Mouse (Mus musculus): Measurements from ENCODE around the gene Fam213a. TPM values are rescaled to one million over a fixed set of nuclear protein-coding genes. Genes with fewer than 3 reads are reported as not detected.

The Fam213a gene
- polyA plus RNA-seq, 1 experiment, result 150 TPM

- no peak overlapping the region for H3K27ac ChIP-seq (ENCODE audit: insufficient read depth, low read length)
- no peaks in the 10 kb centered on the region for H3K27me3 ChIP-seq (ENCODE audit: control insufficient read depth, insufficient read depth, low read length)
- 94% methylated on average over 3 of the region's 3 CpGs for WGBS
- TF ChIP-seq POLR2A (IDR thresholded peaks at IDR 0.05; ENCODE audit: borderline replicate concordance, insufficient read depth, low read length) (no peak), CTCF (IDR thresholded peaks at IDR 0.05; ENCODE audit: borderline replicate concordance, insufficient read depth, low read depth, low read length) (no peak)
- DNase-seq, result no peak
- H3K4me3 ChIP-seq (replicated peaks; ENCODE audit: insufficient read depth, low read depth, low read length), result no peak overlapping the region
- H3K4me1 ChIP-seq (ENCODE audit: control insufficient read depth, insufficient read depth, low read length), result peaks cover 35% of the 10 kb centered on the region
Measured at GRCm38 (mm10) chr14:40952301-40952700, 61.3 kb downstream of the Fam213a start.

GRCm38 (mm10) chr14:40949730-40950614, 63.6 kb downstream of the Fam213a start:
- H3K4me1 ChIP-seq (ENCODE audit: control insufficient read depth, insufficient read depth, low read length), result peaks cover 20% of the 10 kb centered on the region; the same call in 1 of the 2 replicates
- 70% methylated on average over 7 of the region's 7 CpGs for WGBS
- H3K4me3 ChIP-seq (replicated peaks; ENCODE audit: insufficient read depth, low read depth, low read length), result no peak overlapping the region
- no peaks in the 10 kb centered on the region for H3K27me3 ChIP-seq (ENCODE audit: control insufficient read depth, insufficient read depth, low read length)
- no peak for TF ChIP-seq CTCF (IDR thresholded peaks at IDR 0.05; ENCODE audit: borderline replicate concordance, insufficient read depth, low read depth, low read length)
- TF ChIP-seq POLR2A (IDR thresholded peaks at IDR 0.05; ENCODE audit: borderline replicate concordance, insufficient read depth, low read length), result no peak
- no peak for DNase-seq
- no peak overlapping the region; the same call in 1 of the 2 replicates for H3K27ac ChIP-seq (ENCODE audit: insufficient read depth, low read length)

DNA sequence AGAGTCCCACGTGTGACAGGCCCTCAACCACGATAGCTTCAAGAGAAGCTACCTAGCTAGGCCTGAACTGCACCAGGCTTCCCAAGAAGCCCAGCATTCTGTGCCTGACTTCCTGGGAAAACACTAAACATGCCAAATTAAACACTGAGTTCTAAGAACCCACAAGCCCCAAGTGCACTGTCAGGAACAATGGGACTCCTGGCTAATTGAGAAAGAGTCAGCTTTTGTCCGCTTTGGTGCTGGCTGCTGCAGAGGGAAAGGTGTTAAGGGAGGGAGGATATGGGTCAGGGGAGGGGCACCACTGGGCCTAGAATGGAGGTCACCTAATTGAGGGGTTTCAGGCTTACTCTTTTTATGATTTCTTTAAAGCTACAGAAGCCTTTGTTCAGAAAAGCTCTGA, 64.5 kb downstream of the Fam213a start:
- DNase-seq, result no peak
- Histone ChIP-seq H3K4me3 (replicated peaks; ENCODE audit: insufficient read depth, low read depth, low read length) (no peak overlapping the region), H3K4me1 (ENCODE audit: control insufficient read depth, insufficient read depth, low read length) (peaks cover 20% of the 10 kb centered on the region; the same call in 1 of the 2 replicates), H3K27ac (ENCODE audit: insufficient read depth, low read length) (no peak overlapping the region), H3K27me3 (ENCODE audit: control insufficient read depth, insufficient read depth, low read length) (no peaks in the 10 kb centered on the region)
- TF ChIP-seq CTCF (IDR thresholded peaks at IDR 0.05; ENCODE audit: borderline replicate concordance, insufficient read depth, low read depth, low read length), result no peak
- no peak for TF ChIP-seq POLR2A (IDR thresholded peaks at IDR 0.05; ENCODE audit: borderline replicate concordance, insufficient read depth, low read length)
- 72% methylated on average over 3 of the region's 3 CpGs for WGBS

DNA sequence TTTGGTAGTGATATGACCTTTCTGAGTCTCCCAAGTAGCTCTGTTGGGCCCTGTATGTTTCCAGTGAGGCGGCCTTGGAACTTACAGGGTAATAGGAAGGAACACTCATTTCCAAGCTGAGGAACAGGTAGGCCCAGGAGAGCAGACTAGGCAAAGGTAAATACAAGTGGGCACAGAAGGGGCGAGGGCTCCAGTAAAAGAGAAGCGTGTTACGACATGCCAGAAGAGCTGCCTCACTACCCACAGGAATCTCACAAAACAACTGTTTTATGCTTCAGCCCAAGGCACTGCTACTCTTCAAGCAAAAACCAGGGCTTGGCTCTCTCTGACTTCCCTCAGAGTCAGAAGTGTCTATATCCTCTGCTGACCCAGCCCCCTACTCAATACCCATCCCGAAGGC, 65.1 kb downstream of the Fam213a start:
- TF ChIP-seq POLR2A (IDR thresholded peaks at IDR 0.05; ENCODE audit: borderline replicate concordance, insufficient read depth, low read length), result no peak
- no peak for TF ChIP-seq CTCF (IDR thresholded peaks at IDR 0.05; ENCODE audit: borderline replicate concordance, insufficient read depth, low read depth, low read length)
- Histone ChIP-seq H3K4me1 (ENCODE audit: control insufficient read depth, insufficient read depth, low read length) (peaks cover 20% of the 10 kb centered on the region; the same call in 1 of the 2 replicates), H3K27me3 (ENCODE audit: control insufficient read depth, insufficient read depth, low read length) (no peaks in the 10 kb centered on the region), H3K4me3 (replicated peaks; ENCODE audit: insufficient read depth, low read depth, low read length) (no peak overlapping the region), H3K27ac (ENCODE audit: insufficient read depth, low read length) (no peak overlapping the region)
- no peak for DNase-seq
- WGBS, result 93% methylated on average over 5 of the region's 5 CpGs

DNA sequence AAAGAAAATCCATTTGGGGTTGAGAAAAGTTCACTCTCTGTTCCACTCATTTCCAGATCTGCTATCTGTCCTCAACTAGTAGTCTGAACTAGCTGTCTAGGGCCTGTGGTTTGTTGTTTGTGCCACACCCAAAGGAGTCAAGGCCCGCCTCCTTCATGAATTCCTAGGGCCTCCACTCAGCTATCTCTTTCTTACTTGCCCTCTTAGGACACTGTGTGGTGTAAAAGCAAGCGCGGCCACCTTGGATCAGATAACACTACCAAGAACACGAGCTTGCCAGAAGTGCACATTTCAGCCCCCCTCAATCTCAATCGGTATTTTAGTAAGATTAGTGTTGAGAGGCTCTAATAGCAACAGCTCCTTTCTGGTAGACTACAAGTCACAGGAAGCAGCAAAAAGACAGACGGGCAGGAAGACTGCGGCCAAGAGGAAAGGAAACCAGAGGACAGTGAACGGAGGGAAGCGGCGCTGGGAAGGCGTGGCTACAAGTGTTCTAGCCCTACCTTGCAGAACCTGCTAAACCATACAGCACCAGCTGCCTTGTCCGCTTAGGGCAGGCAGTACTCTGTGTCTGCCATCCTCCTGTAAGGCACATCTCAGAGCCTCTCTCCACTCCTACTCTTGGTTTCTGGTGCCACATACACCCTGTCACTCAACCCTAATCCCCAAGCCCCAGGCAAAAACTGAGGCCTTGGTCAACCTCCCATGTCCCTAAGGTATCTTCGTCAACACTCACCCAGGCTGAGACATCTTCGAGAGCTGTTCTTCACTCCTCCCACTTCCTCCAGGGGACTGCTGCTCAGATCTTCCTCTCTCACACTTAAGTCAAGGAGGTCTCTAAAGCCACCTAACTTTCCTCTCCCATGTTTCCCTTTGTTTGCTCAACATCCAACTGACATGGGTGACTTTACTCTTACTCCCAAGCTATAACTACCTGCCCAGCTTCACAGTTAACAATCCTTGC, 65.9 kb downstream of the Fam213a start:
- H3K27ac ChIP-seq (ENCODE audit: insufficient read depth, low read length), result no peak overlapping the region
- TF ChIP-seq POLR2A (IDR thresholded peaks at IDR 0.05; ENCODE audit: borderline replicate concordance, insufficient read depth, low read length) (no peak), CTCF (IDR thresholded peaks at IDR 0.05; ENCODE audit: borderline replicate concordance, insufficient read depth, low read depth, low read length) (no peak)

DNA sequence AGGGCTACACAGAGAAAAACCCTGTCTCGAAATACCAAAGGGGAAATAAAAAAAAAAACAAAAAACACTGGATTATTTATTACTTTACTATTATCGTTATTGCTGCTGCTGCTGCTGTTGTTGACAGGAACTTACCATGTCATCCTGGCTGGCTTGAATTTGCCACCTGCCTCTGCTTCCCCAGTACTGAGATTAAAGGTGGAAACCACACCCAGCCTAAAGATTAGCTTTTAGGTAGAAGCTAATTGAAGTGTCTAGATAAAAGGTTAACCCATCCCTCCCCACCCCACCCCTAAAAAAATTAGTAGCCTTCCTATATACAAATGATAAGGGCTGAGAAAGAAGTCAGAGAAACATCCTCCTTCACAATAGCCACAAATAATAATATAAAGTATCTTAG, 69.8 kb downstream of the Fam213a start:
- no peak overlapping the region for H3K27ac ChIP-seq (ENCODE audit: insufficient read depth, low read length)
- 96% methylated on average over 2 of the region's 2 CpGs for WGBS
- peaks cover under 1% of the 10 kb centered on the region; the same call in 1 of the 2 replicates for H3K4me1 ChIP-seq (ENCODE audit: control insufficient read depth, insufficient read depth, low read length)

More for the DNA sequence above, 65.9 kb downstream of the Fam213a start:
- no peak for DNase-seq
- H3K4me3 ChIP-seq (replicated peaks; ENCODE audit: insufficient read depth, low read depth, low read length), result no peak overlapping the region
- no peaks in the 10 kb centered on the region for H3K27me3 ChIP-seq (ENCODE audit: control insufficient read depth, insufficient read depth, low read length)
- peaks cover 14% of the 10 kb centered on the region; the same call in 1 of the 2 replicates for H3K4me1 ChIP-seq (ENCODE audit: control insufficient read depth, insufficient read depth, low read length)
- WGBS, result 94% methylated on average over 14 of the region's 14 CpGs

More for the DNA sequence above, 69.8 kb downstream of the Fam213a start:
- H3K4me3 ChIP-seq (replicated peaks; ENCODE audit: insufficient read depth, low read depth, low read length), result no peak overlapping the region
- H3K27me3 ChIP-seq (ENCODE audit: control insufficient read depth, insufficient read depth, low read length), result no peaks in the 10 kb centered on the region
- TF ChIP-seq CTCF (IDR thresholded peaks at IDR 0.05; ENCODE audit: borderline replicate concordance, insufficient read depth, low read depth, low read length) (no peak), POLR2A (IDR thresholded peaks at IDR 0.05; ENCODE audit: borderline replicate concordance, insufficient read depth, low read length) (no peak)
- DNase-seq, result no peak

Other genes starting within 250 kb of the Fam213a start
- gene Sh2d4b, start 120.5 kb downstream of the Fam213a start, polyA plus RNA-seq (2012; rRNA removed), result 0.62 and 0.90 TPM in 2 replicates
- gene Tspan14, start 47.0 kb downstream of the Fam213a start, polyA plus RNA-seq (2012; rRNA removed), result 39.1 and 39.6 TPM in 2 replicates
- gene Dydc2, start 55.4 kb upstream of the Fam213a start, polyA plus RNA-seq (2012; rRNA removed), result 1.9 and 2.0 TPM in 2 replicates
- gene Dydc1, start 59.1 kb upstream of the Fam213a start, polyA plus RNA-seq (2012; rRNA removed), result not detected in 2 replicates
- gene Mat1a, start 91.2 kb upstream of the Fam213a start, polyA plus RNA-seq (2012; rRNA removed), result not detected in 2 replicates
- gene Sftpa1, start 118.0 kb upstream of the Fam213a start, polyA plus RNA-seq (2012; rRNA removed), result not detected in 2 replicates
- gene Mbl1, start 137.7 kb upstream of the Fam213a start, polyA plus RNA-seq (2012; rRNA removed), result not detected in 2 replicates
- not detected in 2 replicates for gene Sftpd, start 171.4 kb upstream of the Fam213a start, polyA plus RNA-seq (2012; rRNA removed)